Mouse (Mus musculus): ENCODE measurements around the gene Rai14.
"Not testable (repeated sequence)": the region's sequence is repeated elsewhere in the genome, so short reads cannot be mapped to it uniquely, and the experiment has no call there.

Rai14 gene

DNA sequence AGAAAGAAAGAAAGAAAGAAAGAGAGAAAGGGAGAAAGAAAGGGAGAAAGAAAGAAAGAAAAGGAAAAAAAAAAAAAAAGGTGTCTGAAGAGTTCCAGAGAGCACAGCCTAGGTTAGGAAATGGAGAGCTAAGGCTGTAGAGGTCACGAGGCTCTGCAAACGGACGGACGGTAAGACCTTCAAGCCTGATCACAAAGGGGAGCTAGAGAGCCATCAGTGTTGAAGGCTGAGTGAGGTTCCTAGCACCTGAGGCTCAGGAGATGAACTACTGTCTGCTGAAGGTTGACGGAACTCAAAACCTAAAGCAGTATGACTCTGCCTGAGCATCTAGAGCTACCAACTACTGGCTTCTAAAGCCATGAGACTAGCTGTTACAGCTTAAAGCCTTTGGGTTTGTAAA is 179.8 kb downstream of the Rai14 start:
- no peak for DNase-seq (ENCODE audit: low spot score in 2 of 2)

DNA sequence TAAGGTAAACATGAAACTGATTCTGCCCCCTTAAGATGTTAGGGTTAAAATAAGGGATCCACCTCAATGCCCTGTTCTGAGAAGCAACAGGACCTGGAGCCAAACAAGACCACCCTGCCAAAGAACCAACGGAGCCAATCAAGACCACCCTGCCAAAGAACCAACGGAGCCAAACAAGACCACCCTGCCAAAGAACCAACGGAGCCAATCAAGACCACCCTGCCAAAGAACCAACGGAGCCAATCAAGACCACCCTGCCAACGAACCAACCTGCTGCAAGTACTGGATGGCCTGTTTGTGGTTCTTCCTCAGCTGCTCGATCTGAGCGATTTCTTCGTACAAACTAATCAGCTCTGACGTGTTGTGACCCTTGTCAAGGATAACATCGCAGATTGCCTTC is 181.1 kb downstream of the Rai14 start:
- DNase-seq (ENCODE audit: low spot score in 2 of 2), result not testable (repeated sequence)

DNA sequence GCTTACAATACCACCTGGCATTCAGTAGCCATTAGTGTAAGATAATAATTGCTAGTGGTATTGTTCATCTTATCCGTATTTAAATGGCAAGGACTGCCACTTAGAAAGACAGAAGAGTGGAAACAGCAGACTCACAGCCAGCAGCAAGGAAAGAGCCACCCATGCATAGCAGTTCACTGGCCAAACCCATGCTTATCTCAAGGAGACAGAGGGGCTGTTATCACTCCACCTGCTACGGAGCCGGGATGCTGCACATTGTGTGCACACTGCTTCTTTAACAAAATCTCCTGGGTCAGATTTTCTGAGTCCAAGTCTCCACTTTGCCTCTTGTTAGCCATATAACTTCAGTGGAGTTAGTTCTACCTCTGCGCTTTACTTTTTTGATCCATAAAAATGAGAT is 183.1 kb downstream of the Rai14 start:
- DNase-seq (ENCODE audit: low spot score in 2 of 2), result no peak

DNA sequence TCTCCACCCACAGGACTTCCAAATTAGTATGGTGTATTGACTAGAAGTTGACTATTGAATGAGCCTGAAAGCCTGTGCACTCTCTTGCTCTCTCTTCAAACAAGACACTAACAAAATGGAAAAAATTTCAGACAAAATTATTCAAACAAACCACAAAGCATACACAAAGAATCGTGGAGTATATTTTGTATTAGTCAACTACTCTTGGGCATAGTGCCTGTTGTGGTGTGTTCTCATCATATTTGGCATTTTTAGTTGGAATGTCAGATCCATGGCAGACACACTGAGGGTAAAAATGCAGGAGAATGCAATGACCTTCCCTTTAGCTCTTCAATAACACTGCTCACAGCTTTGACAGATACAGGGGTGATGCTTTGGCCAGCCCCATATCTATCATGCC is 188.5 kb downstream of the Rai14 start:
- no peak for DNase-seq (ENCODE audit: low spot score in 2 of 2)

Data from right cerebral cortex, adult 2 months (tissue).